Mouse (Mus musculus) brown adipose tissue, adult 24 weeks (tissue): Measurements from ENCODE around the gene Pgap2. TPM values are rescaled to one million over a fixed set of nuclear protein-coding genes. Genes with fewer than 3 reads are reported as not detected.
A peak's percentile ranks its signal among the peaks of the same experiment; 100 is the strongest.

Source experiments
- H3K27ac ChIP-seq: fragments of 200-500 bp; replicated peaks from 2 replicates; pipeline ENCODE4 v1.5.1; 2012; ENCODE audit warnings: low read depth, mild to moderate bottlenecking, low read length
- H3K4me1 ChIP-seq: fragments of 200-500 bp; 2 replicates; pipeline ENCODE4 v1.6.1; 2012; ENCODE audit warnings: low read length, mixed read lengths; ENCODE audit not compliant: control insufficient read depth, insufficient read depth, insufficient read length
- H3K4me3 ChIP-seq: fragments of 200-500 bp; 2 replicates; pipeline ENCODE4 v1.5.1; 2012; ENCODE audit warnings: low read depth, mild to moderate bottlenecking, low read length, moderate library complexity; ENCODE audit not compliant: insufficient read depth
- polyA plus RNA-seq: library from polyadenylated mRNA; stranded (reverse); fragments of >200 nt; gene quantifications from 2 replicates; pipeline ENCODE4 v1.2.4, GENCODE M21; 2012; ENCODE audit not compliant: missing spikeins, insufficient read depth, insufficient read length

Pgap2 gene
- polyA plus RNA-seq, 1 experiment, result 54.0 TPM

- Histone ChIP-seq H3K27ac (0 out of 2 replicates have a peak overlapping the region, but pooled peaks have one; percentile 13), H3K4me3 (no peak overlapping the region), H3K4me1 (peaks cover 8% of the 10 kb centered on the region)
Observed at GRCm38 (mm10) chr7:102223883-102224738, 14.1 kb downstream of the Pgap2 start.

- H3K4me1 ChIP-seq, result peaks cover 16% of the 10 kb centered on the region
- H3K4me3 ChIP-seq, result no peak overlapping the region
- 0 out of 2 replicates have a peak overlapping the region, but pooled peaks have one; percentile 24 for H3K27ac ChIP-seq
Observed at GRCm38 (mm10) chr7:102226051-102226450, 16.0 kb downstream of the Pgap2 start.

GRCm38 (mm10) chr7:102228049-102228670, 18.2 kb downstream of the Pgap2 start:
- no peak overlapping the region for H3K27ac ChIP-seq
- H3K4me1 ChIP-seq, result peaks cover 20% of the 10 kb centered on the region
- H3K4me3 ChIP-seq, result no peak overlapping the region

- H3K4me1 ChIP-seq, result peaks cover 20% of the 10 kb centered on the region
- no peak overlapping the region for H3K4me3 ChIP-seq
Observed at GRCm38 (mm10) chr7:102229814-102230213, 19.8 kb downstream of the Pgap2 start.

GRCm38 (mm10) chr7:102233059-102233458, 23.1 kb downstream of the Pgap2 start:
- H3K4me3 ChIP-seq, result no peak overlapping the region
- H3K4me1 ChIP-seq, result peaks cover 12% of the 10 kb centered on the region; the same call in 1 of the 2 replicates

More at GRCm38 (mm10) chr7:102229814-102230213, 19.8 kb downstream of the Pgap2 start:
- H3K27ac ChIP-seq, result no peak overlapping the region

GRCm38 (mm10) chr7:102238686-102239286, 28.8 kb downstream of the Pgap2 start:
- Histone ChIP-seq H3K4me1 (peaks cover 3% of the 10 kb centered on the region), H3K27ac (no peak overlapping the region), H3K4me3 (no peak overlapping the region)

More at GRCm38 (mm10) chr7:102233059-102233458, 23.1 kb downstream of the Pgap2 start:
- H3K27ac ChIP-seq, result no peak overlapping the region

GRCm38 (mm10) chr7:102239591-102239990, 29.6 kb downstream of the Pgap2 start:
- Histone ChIP-seq H3K4me1 (peaks cover 11% of the 10 kb centered on the region), H3K27ac (no peak overlapping the region), H3K4me3 (no peak overlapping the region)

GRCm38 (mm10) chr7:102242371-102242770, 32.4 kb downstream of the Pgap2 start:
- H3K4me1 ChIP-seq, result peaks cover 34% of the 10 kb centered on the region
- no peak overlapping the region; the same call in 1 of the 2 replicates for H3K27ac ChIP-seq
- no peak overlapping the region for H3K4me3 ChIP-seq

GRCm38 (mm10) chr7:102242917-102243316, 32.9 kb downstream of the Pgap2 start:
- peaks cover 38% of the 10 kb centered on the region for H3K4me1 ChIP-seq
- no peak overlapping the region for H3K4me3 ChIP-seq
- no peak overlapping the region for H3K27ac ChIP-seq

GRCm38 (mm10) chr7:102243870-102244269, 33.9 kb downstream of the Pgap2 start:
- Histone ChIP-seq H3K4me3 (no peak overlapping the region), H3K4me1 (peaks cover 38% of the 10 kb centered on the region), H3K27ac (peak overlapping the region; percentile 48; the same call in 1 of the 2 replicates)

- peak overlapping the region; percentile 48 for H3K27ac ChIP-seq
- H3K4me1 ChIP-seq, result peaks cover 38% of the 10 kb centered on the region
- H3K4me3 ChIP-seq, result no peak overlapping the region
Observed at GRCm38 (mm10) chr7:102244782-102245535, 35.0 kb downstream of the Pgap2 start.

GRCm38 (mm10) chr7:102245775-102246174, 35.8 kb downstream of the Pgap2 start:
- Histone ChIP-seq H3K27ac (peak overlapping the region; percentile 48), H3K4me3 (peak overlapping the region; percentile 3; the same call in 1 of the 2 replicates), H3K4me1 (peaks cover 38% of the 10 kb centered on the region)

- peak overlapping the region; percentile 100; the same call in 1 of the 2 replicates for H3K4me3 ChIP-seq
- peak overlapping the region; percentile 48 for H3K27ac ChIP-seq
- peaks cover 36% of the 10 kb centered on the region for H3K4me1 ChIP-seq
Observed at GRCm38 (mm10) chr7:102246265-102246664, 36.3 kb downstream of the Pgap2 start.

- H3K4me3 ChIP-seq, result peak overlapping the region; percentile 100
- H3K27ac ChIP-seq, result peak overlapping the region; percentile 91
- peaks cover 36% of the 10 kb centered on the region for H3K4me1 ChIP-seq
Observed at GRCm38 (mm10) chr7:102246956-102247797, 37.2 kb downstream of the Pgap2 start.
